Mouse (Mus musculus): ENCODE data around the gene Zfp217.

DNA sequence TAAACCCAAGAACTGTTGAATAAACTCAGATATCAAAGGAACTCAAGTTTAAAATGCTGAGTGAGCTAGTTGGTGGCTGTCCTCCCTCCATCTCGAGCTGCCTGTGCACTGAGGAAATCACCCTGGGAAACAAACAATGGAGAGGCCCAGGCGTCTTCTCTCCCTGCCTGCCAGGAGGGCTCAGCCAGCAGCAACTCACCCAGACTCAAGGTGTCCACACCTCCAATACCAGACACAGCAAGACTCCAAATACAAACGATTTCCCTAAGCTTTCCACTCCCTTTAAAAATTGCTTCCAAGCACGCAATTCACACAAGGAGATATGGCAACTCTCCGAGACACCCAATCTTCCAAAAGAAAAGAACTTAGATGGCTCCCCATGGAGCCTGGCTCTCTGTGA, 38.4 kb downstream of the Zfp217 start:
- no peak for TF ChIP-seq CTCF (conservative IDR thresholded peaks at IDR 0.05 in 1 of 2, IDR thresholded peaks at IDR 0.05 in 1 of 2; ENCODE audit: low read depth in 2 of 2, low read length in 2 of 2)
- no peak for TF ChIP-seq POLR2A (IDR thresholded peaks at IDR 0.05; ENCODE audit: low read depth, low read length)
- no peak for TF ChIP-seq MAX (IDR thresholded peaks at IDR 0.05; ENCODE audit: low read length)

All from CH12.LX (cell line).